Mouse (Mus musculus): ENCODE data around the gene Apol10a. TPM values are rescaled to one million over a fixed set of nuclear protein-coding genes. Genes with fewer than 3 reads are reported as not detected.

Apol10a gene
- polyA plus RNA-seq (2012; ENCODE audit: low replicate concordance) = 0.04 TPM in 1 of 2 replicates, not detected in the other

DNA sequence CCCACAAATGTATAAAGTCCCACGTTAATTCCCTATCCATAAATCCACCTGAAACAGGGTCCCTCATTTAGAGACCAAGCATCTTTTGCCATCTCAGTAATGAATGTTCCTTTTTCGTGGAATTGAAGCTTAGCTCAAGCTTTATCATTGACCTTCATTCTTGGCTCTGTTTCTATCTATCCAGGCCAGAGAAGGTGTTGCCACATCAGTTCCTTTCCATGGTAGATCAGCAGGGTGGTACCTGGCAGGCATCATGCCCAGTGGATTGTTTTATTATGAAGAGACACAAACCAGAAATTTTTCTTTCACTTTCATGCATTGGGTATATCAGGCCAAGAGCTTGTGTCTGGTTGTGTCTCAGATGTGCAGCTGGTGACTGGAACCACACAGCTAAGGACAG, at the start of gene Apol10a:
Gene Apol10a, plus strand, starts transcription at position 355 of the 400 bp plus-strand sequence.

DNA sequence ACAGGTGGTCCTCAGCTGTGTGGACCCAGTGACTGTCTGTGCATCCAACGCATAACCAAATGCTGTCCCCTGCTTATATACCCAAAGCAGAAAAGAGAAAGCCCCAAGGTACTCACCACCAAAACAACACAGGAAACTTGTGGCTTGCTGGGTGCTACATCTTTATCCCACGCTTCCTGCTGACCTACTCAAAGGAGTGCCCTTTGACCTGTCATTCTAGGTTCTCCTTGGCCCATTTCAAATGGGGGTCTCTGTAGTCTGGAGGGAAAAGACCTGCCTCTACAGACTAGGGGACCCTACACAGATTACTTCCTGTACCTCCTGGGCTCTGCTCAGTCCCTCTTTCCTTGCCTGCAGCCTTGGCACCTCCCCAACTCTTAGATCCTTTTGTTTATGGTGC, 29.5 kb upstream of the Apol10a start, which contains the start of gene Apol7b:
Gene Apol7b, minus strand, starts transcription at position 101 of the 400 bp plus-strand sequence.

DNA sequence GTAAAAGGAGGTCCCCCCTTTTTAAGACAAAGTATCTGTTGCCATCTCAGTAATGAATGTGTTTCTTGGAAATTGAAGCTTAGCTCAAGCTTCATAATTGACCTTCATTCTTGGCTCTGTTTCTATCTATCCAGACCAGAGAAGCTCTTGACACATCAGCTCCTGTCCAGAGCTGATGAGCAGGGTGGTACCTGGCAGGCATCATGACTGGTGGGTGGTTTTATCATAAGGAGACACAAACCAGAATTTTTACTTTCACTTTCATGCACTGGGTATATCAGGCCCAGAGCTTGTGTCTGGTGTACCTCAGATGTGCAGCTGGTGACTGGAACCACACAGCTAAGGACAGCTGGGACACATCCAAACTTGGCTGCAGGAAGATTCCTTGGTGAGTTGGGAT, 31.1 kb downstream of the Apol10a start, which contains the start of gene Apol11a:
Gene Apol11a, plus strand, starts transcription at position 306 of the 400 bp plus-strand sequence.

DNA sequence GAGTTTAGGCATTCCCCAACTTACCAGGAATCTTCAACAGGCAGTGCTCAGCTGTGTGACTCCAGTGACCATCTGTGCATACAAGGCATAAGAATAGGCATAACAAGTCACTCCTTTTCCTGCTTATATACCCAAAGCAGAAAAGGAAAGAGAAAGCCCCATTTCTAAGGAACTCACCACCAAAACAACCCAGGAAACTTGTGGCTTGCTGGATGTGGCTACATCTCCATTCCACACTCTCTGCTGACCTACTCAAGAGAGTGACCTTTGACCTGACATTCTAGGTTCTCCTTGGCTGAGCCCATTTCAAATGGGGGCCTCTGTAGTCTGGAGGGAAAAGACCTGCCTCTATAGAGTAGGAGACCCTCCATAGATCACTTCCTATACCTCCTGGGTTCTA, 56.4 kb downstream of the Apol10a start, which contains the start of gene Apol7c:
Gene Apol7c, minus strand, starts transcription at position 101 of the 400 bp plus-strand sequence.

Other genes starting within 250 kb of the Apol10a start
- 0.30 and 0.63 TPM in 2 replicates for gene Rbfox2, start 170.0 kb upstream of the Apol10a start, polyA plus RNA-seq (2012; ENCODE audit: low replicate concordance)
- not detected in 2 replicates for gene Apol7a, start 77.9 kb upstream of the Apol10a start, polyA plus RNA-seq (2012; ENCODE audit: low replicate concordance)
- 0.37 TPM in 1 of 2 replicates, not detected in the other for gene Apol9a, start 65.9 kb upstream of the Apol10a start, polyA plus RNA-seq (2012; ENCODE audit: low replicate concordance)
- 0.07 TPM in 1 of 2 replicates, not detected in the other for gene Apol7b, start 29.6 kb upstream of the Apol10a start, polyA plus RNA-seq (2012; ENCODE audit: low replicate concordance)
- gene Apol11a, start 31.2 kb downstream of the Apol10a start, polyA plus RNA-seq (2012; ENCODE audit: low replicate concordance) = not detected in 2 replicates
- 0.07 TPM in 1 of 2 replicates, not detected in the other for gene Apol7c, start 56.3 kb downstream of the Apol10a start, polyA plus RNA-seq (2012; ENCODE audit: low replicate concordance)
- not detected in 2 replicates for gene 1700025B11Rik, start 84.8 kb downstream of the Apol10a start, polyA plus RNA-seq (2012; ENCODE audit: low replicate concordance)
- gene Apol10b, start 119.1 kb downstream of the Apol10a start, polyA plus RNA-seq (2012; ENCODE audit: low replicate concordance) = 0.05 TPM in 1 of 2 replicates, not detected in the other
- not detected in 2 replicates for gene Gm36245, start 122.2 kb downstream of the Apol10a start, polyA plus RNA-seq (2012; ENCODE audit: low replicate concordance)
- 1.6 TPM in 1 of 2 replicates, not detected in the other for gene Apol11b, start 166.2 kb downstream of the Apol10a start, polyA plus RNA-seq (2012; ENCODE audit: low replicate concordance)
- 0.07 and 0.11 TPM in 2 replicates for gene Apol7e, start 221.8 kb downstream of the Apol10a start, polyA plus RNA-seq (2012; ENCODE audit: low replicate concordance)

Data from hematopoietic multipotent progenitor cell, adult 10-12 weeks (in vitro differentiated cells).